ENCODE assay signal across 1 mouse cellular context in the genomic region with DNA sequence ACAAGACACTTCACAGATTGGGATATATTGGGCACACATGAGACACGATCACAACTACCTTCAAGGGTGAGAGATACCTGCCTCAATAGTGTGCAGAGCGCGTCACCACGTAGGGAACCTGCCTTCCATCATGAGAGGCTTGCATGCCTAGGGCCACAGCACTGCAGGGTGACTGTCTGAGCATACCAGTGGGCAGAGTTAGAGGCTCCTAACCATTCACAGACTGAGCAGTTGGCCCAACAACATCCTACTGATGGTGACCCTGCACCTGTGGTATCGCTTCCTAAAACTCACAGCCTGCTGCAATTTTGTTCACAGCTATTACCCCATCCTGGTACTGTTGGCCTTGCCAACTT.
TF ChIP-seq lines count a peak whose summit lies in the region.

No protein-coding gene starts in this region.

TF ChIP-seq in CH12.LX, 34 proteins besides CTCF, POLR2A, EP300 and RAD21 (continued from another document):
- TF ChIP-seq GABPA (IDR thresholded peaks at IDR 0.05; ENCODE audit: insufficient replicate concordance, low read depth, low read length) (no peak), UBTF (IDR thresholded peaks at IDR 0.05; ENCODE audit: low read depth, low read length) (no peak), RCOR1 (conservative IDR thresholded peaks at IDR 0.05; ENCODE audit: low read depth, low read length) (0 out of 2 replicates have a peak, but pooled peaks have one; percentile 58), ZMIZ1 (IDR thresholded peaks at IDR 0.05; ENCODE audit: low read depth, low read length) (peak; percentile 22), TCF12 (IDR thresholded peaks at IDR 0.05; ENCODE audit: low read depth, low read length) (peak; percentile 59; the same call in 1 of the 2 replicates), ZC3H11A (IDR thresholded peaks at IDR 0.05; ENCODE audit: low read depth, low read length) (no peak)
TF ChIP-seq in CH12.LX: peak in this region for 10.
